Mouse (Mus musculus) heart, embryonic 15.5 days (tissue): ENCODE results near the gene Tenm2. TPM values are rescaled to one million over a fixed set of nuclear protein-coding genes. Genes with fewer than 3 reads are reported as not detected.

Experiments used
- ATAC-seq: fragments of 200-750 bp; cut with Nextera tagmentation; replicated peaks from 2 replicates; pipeline ENCODE4 v1.8.0; 2017; ENCODE audit warnings: low read depth, moderate TSS enrichment; ENCODE audit not compliant: insufficient number of reproducible peaks, insufficient read depth, low FRiP score
- H3K27ac ChIP-seq: fragments of 300-500 bp; sonication (generic); 2 replicates; pipeline ENCODE4 v1.5.1; 2015; ENCODE audit warnings: mild to moderate bottlenecking, inconsistent platforms
- H3K27me3 ChIP-seq: fragments of 300-500 bp; sonication (generic); 2 replicates; pipeline ENCODE4 v1.6.1; 2015; ENCODE audit warnings: inconsistent platforms
- H3K36me3 ChIP-seq: fragments of 300-500 bp; sonication (generic); 2 replicates; pipeline ENCODE4 v1.6.1; 2015; ENCODE audit warnings: mild to moderate bottlenecking, inconsistent platforms
- H3K4me1 ChIP-seq: fragments of 300-500 bp; sonication (generic); replicated peaks from 2 replicates; pipeline ENCODE4 v1.6.1; 2015; ENCODE audit warnings: inconsistent platforms
- H3K4me2 ChIP-seq: fragments of 300-500 bp; sonication (generic); 2 replicates; pipeline ENCODE4 v1.6.1; 2015; ENCODE audit warnings: inconsistent platforms, mild to moderate bottlenecking, moderate library complexity
- H3K4me3 ChIP-seq: fragments of 300-500 bp; sonication (generic); 2 replicates; pipeline ENCODE4 v1.5.1; 2015; ENCODE audit warnings: mild to moderate bottlenecking, inconsistent platforms
- H3K9ac ChIP-seq: fragments of 300-500 bp; sonication (generic); 2 replicates; pipeline ENCODE4 v1.6.1; 2015; ENCODE audit warnings: mild to moderate bottlenecking, inconsistent platforms
- H3K9me3 ChIP-seq: fragments of 300-500 bp; sonication (generic); replicated peaks from 2 replicates; pipeline ENCODE4 v1.6.1; 2016; ENCODE audit warnings: inconsistent platforms
- WGBS: fragments of 180-500 bp; shearing (Covaris S2); methylation state at CpG from one replicate; pipeline ENCODE4 v1.1.7; 2015; ENCODE audit warnings: mixed read lengths; 5-methylcytosine and 5-hydroxymethylcytosine counted together
- polyA plus RNA-seq: library from polyadenylated mRNA; unstranded; fragments of >200 nt; fragmentation: Nextera tagmentation; extraction: Ambion mirVana; gene quantifications from 2 replicates; pipeline ENCODE4 v1.2.1, GENCODE M21; 2015

Tenm2 gene
- polyA plus RNA-seq, 1 experiment from 2014 or later = 0.49 TPM

DNA sequence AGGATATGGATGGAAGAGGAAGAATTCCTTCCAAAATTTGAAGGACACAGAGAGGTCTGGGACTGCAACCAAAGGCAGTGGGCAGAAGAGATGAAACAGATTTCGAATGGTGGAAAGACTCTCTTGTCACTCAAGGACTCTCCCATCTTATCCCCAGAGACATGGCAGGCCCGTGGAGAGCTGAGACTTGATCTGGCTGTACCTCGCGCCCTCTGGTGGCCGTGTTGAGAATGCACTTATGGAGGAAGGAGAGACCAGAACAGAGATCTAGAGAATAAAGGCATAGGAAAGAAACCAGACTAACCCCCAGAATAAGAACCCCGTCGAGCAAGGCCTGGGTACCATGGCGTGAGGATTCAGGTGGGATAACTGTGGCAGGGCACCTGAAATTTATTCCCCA lies 709.4 kb downstream of the Tenm2 start:
- ATAC-seq = 0 out of 2 replicates have a peak, but pooled peaks have one; percentile 18
- Histone ChIP-seq H3K27ac (no peak overlapping the region), H3K9me3 (no peaks in the 10 kb centered on the region), H3K36me3 (no peaks in the 10 kb centered on the region), H3K27me3 (no peaks in the 10 kb centered on the region), H3K9ac (no peak overlapping the region), H3K4me2 (no peak overlapping the region), H3K4me3 (no peak overlapping the region), H3K4me1 (0 out of 2 replicates have a peak, but pooled peaks cover 4% of the 10 kb centered on the region)
- 8% methylated on average over 8 of the region's 8 CpGs for WGBS

GRCm38 (mm10) chr11:36512468-36512867 lies 723.3 kb downstream of the Tenm2 start:
- H3K9ac ChIP-seq = no peak overlapping the region
- WGBS = 36% methylated on average over 7 of the region's 7 CpGs

DNA sequence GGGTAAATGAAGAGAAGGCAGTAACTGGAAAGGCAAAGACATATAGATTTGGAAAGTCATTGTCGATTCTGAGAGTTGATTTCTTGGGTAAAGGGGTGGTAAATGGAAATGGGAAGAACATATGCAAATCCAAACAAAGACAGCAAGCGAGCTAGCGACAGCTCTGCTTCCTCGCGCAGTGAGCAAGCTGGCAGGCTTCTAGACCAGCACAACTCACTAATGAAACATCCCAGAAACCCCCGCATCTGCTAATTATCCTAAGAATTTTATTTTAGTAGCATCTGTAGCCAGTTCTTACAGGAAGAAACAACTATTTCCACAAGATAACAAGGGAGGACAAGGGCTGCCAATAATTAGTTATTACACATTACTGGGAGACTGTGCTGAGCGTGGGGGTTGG lies 727.5 kb downstream of the Tenm2 start:
- H3K9ac ChIP-seq = no peak overlapping the region
- H3K4me3 ChIP-seq = no peak overlapping the region
- no peak overlapping the region for H3K27ac ChIP-seq
- WGBS = 59% methylated on average over 7 of the region's 7 CpGs
- ATAC-seq = no peak
- no peaks in the 10 kb centered on the region for H3K36me3 ChIP-seq
- no peak overlapping the region for H3K4me2 ChIP-seq
- H3K27me3 ChIP-seq = no peaks in the 10 kb centered on the region
- H3K9me3 ChIP-seq = no peaks in the 10 kb centered on the region
- peaks cover 5% of the 10 kb centered on the region for H3K4me1 ChIP-seq

More at GRCm38 (mm10) chr11:36512468-36512867, 723.3 kb downstream of the Tenm2 start:
- Histone ChIP-seq H3K4me1 (no peaks in the 10 kb centered on the region), H3K27me3 (no peaks in the 10 kb centered on the region), H3K27ac (no peak overlapping the region), H3K36me3 (no peaks in the 10 kb centered on the region), H3K4me3 (no peak overlapping the region), H3K9me3 (no peaks in the 10 kb centered on the region), H3K4me2 (no peak overlapping the region)
- no peak for ATAC-seq

DNA sequence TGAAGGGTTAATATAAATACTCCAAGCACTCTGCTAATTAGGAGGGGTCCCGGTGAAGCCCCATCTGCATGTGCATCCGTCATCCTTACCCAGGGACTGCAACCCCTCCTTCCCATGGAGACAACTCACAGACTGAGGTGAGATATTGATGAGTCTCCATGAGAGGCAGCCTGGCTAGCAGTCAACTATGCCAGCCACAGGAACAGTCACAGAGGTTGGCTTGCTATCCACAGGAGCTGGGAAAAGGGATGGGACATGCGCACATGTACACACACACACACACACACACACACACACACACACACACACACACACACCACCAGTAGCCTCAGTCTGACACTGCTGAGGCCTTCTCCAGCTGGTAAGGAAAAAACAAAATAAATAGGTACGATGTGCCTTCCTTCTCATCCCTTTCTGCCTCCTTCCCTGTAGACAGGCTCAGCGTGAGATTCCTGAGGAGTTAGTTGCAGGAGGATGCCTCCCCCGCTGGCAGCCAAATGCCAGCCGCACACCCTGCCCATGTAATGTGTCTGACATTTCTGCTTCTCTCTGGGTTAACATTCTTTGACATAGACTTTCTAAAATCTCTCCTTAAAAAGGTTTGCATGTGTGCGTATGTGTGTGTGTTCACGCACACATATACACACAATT lies 740.7 kb downstream of the Tenm2 start:
- Histone ChIP-seq H3K4me1 (no peaks in the 10 kb centered on the region), H3K9ac (no peak overlapping the region), H3K4me2 (no peak overlapping the region), H3K4me3 (no peak overlapping the region), H3K36me3 (no peaks in the 10 kb centered on the region), H3K27me3 (no peaks in the 10 kb centered on the region), H3K27ac (no peak overlapping the region), H3K9me3 (no peaks in the 10 kb centered on the region)
- 69% methylated on average over 9 of the region's 9 CpGs for WGBS
- no peak for ATAC-seq

DNA sequence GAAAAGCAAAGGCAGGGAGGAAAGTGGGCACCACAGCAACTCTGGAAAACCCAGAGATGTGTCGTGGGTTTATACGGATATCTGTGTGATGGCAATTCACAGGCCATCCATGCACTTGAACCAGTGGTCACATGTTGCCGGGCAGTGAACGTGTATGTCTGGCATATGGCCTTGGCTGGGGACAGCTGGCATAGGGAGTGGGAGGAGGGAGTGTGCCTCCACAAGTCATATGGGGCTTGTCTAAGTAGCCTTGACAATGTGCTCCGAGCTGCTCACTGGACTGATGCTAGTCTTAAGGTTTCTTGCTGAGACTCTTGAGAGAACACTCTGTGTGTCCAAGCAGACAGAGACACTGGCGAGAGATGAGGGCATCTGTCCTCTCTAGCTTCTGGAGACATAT lies 743.5 kb downstream of the Tenm2 start:
- Histone ChIP-seq H3K36me3 (no peaks in the 10 kb centered on the region), H3K27ac (no peak overlapping the region), H3K4me3 (no peak overlapping the region), H3K9ac (no peak overlapping the region), H3K4me1 (no peaks in the 10 kb centered on the region), H3K9me3 (no peaks in the 10 kb centered on the region), H3K27me3 (no peaks in the 10 kb centered on the region), H3K4me2 (no peak overlapping the region)
- WGBS = 83% methylated on average over 6 of the region's 6 CpGs
- no peak for ATAC-seq

DNA sequence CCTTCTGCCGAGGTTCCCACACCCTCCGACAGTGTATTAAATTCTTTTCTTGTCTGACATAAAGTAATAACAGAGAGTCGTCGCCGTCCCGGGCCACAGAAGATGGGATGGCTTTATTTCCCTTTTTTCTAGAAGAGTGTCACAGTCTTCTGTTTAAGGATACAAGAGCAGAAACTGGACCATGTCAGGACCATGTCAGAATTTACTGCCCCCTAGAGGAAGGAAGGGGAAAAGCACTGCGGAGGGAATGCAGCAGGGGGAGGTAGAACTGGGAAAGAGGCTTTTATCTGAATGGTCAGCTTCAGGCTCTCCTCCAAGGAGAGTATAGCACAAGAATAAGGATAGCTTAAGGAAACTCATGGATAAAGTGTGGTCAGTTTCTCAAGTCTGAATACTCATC lies 745.7 kb downstream of the Tenm2 start:
- Histone ChIP-seq H3K9me3 (no peaks in the 10 kb centered on the region), H3K36me3 (no peaks in the 10 kb centered on the region), H3K9ac (no peak overlapping the region), H3K4me3 (no peak overlapping the region), H3K4me1 (peaks cover 3% of the 10 kb centered on the region; the same call in 1 of the 2 replicates), H3K4me2 (no peak overlapping the region), H3K27me3 (no peaks in the 10 kb centered on the region), H3K27ac (no peak overlapping the region)
- ATAC-seq = no peak
- WGBS = 61% methylated on average over 7 of the region's 7 CpGs

DNA sequence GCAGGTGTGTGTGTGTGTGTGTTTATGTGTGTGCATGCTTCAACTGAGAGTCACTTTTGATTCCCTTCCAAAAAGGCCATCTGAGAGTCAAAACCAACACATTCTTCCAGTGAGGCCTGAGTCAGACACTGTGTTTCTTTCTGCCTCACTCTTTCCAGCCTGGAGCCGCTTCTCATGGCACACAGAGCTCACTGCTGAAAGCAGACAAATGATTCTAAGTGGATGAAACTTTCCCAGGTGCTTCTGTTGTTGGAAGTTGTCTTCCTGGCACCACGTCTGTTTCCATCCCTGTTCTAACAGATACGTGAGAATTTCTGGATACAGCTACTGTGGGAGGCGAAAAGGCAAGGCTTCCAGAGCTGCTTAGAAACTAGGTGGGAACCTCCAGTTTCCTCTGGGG lies 747.1 kb downstream of the Tenm2 start:
- no peaks in the 10 kb centered on the region for H3K36me3 ChIP-seq
- WGBS = 63% methylated on average over 4 of the region's 4 CpGs
- H3K4me1 ChIP-seq = peaks cover 3% of the 10 kb centered on the region; the same call in 1 of the 2 replicates
- no peak overlapping the region for H3K27ac ChIP-seq
- H3K4me2 ChIP-seq = no peak overlapping the region
- no peaks in the 10 kb centered on the region for H3K9me3 ChIP-seq
- no peak overlapping the region for H3K4me3 ChIP-seq
- peaks cover 4% of the 10 kb centered on the region; the same call in 1 of the 2 replicates for H3K27me3 ChIP-seq
- ATAC-seq = no peak
- no peak overlapping the region for H3K9ac ChIP-seq

DNA sequence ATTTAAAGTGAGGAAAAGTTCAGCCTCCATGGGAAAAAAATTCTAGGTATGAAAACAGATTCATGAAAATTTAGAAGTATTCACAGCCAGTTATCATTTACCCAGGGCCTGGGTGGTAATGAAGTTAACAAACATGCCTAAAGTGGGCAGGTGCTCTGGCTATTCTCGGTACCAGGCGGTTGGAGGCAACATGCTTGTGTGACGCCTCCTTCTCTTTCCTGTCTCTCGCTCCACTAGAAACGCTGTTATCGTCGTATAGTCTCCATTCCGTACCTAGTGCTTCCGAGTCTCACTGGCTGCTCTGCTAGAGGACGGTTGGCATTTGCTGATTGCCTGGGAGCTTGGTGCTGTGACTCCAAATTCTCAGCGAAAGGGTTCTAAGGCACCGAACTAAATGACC lies 749.7 kb downstream of the Tenm2 start:
- H3K4me2 ChIP-seq = peak overlapping the region; percentile 44
- no peak for ATAC-seq
- WGBS = 27% methylated on average over 12 of the region's 12 CpGs

GRCm38 (mm10) chr11:36484466-36485069 lies 751.2 kb downstream of the Tenm2 start:
- WGBS = 61% methylated on average over 8 of the region's 8 CpGs
- ATAC-seq = no peak
- peaks cover 11% of the 10 kb centered on the region for H3K4me1 ChIP-seq

More for the DNA sequence above, 749.7 kb downstream of the Tenm2 start:
- Histone ChIP-seq H3K36me3 (no peaks in the 10 kb centered on the region), H3K9ac (no peak overlapping the region), H3K9me3 (no peaks in the 10 kb centered on the region), H3K27me3 (peaks cover 4% of the 10 kb centered on the region; the same call in 1 of the 2 replicates), H3K4me3 (peak overlapping the region; percentile 5; the same call in 1 of the 2 replicates), H3K4me1 (peaks cover 9% of the 10 kb centered on the region), H3K27ac (no peak overlapping the region)

DNA sequence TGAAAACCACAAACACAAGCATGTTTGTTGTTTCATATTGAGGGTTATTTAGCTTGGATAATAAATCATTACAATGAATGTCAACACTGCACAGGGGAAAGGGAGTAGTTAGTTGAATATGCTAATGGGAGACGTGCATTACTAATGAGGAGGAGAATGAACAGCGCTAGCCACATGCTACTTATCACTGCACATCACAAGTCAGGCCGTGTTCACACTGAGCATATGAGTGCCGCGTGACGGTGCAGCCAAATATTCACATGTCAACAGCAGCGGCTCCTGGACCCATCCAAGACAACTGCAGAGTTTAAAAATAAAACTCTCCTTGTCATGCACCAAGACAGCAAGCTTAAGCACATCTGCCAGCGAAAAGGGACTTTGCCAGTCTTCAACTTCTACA lies 753.6 kb downstream of the Tenm2 start:
- Histone ChIP-seq H3K9ac (no peak overlapping the region), H3K4me3 (no peak overlapping the region), H3K4me2 (0 out of 2 replicates have a peak overlapping the region, but pooled peaks have one; percentile 11), H3K9me3 (no peaks in the 10 kb centered on the region), H3K27me3 (peaks cover 4% of the 10 kb centered on the region; the same call in 1 of the 2 replicates), H3K27ac (peak overlapping the region; percentile 36), H3K36me3 (no peaks in the 10 kb centered on the region), H3K4me1 (peaks cover 11% of the 10 kb centered on the region)
- no peak for ATAC-seq
- 44% methylated on average over 8 of the region's 8 CpGs for WGBS

More at GRCm38 (mm10) chr11:36484466-36485069, 751.2 kb downstream of the Tenm2 start:
- H3K9ac ChIP-seq = no peak overlapping the region
- no peak overlapping the region for H3K27ac ChIP-seq
- H3K4me2 ChIP-seq = no peak overlapping the region
- no peaks in the 10 kb centered on the region for H3K9me3 ChIP-seq
- H3K4me3 ChIP-seq = no peak overlapping the region
- no peaks in the 10 kb centered on the region for H3K36me3 ChIP-seq
- H3K27me3 ChIP-seq = peaks cover 4% of the 10 kb centered on the region; the same call in 1 of the 2 replicates

- H3K9ac ChIP-seq = no peak overlapping the region
- H3K9me3 ChIP-seq = no peaks in the 10 kb centered on the region
- no peaks in the 10 kb centered on the region for H3K36me3 ChIP-seq
- no peak overlapping the region for H3K4me3 ChIP-seq
- H3K4me1 ChIP-seq = peaks cover 11% of the 10 kb centered on the region
- peaks cover 4% of the 10 kb centered on the region; the same call in 1 of the 2 replicates for H3K27me3 ChIP-seq
- no peak; the same call in 1 of the 2 replicates for ATAC-seq
- H3K4me2 ChIP-seq = 0 out of 2 replicates have a peak overlapping the region, but pooled peaks have one; percentile 11
- WGBS = 30% methylated on average over 7 of the region's 7 CpGs
- peak overlapping the region; percentile 45 for H3K27ac ChIP-seq
Measured at GRCm38 (mm10) chr11:36481524-36481923, 754.2 kb downstream of the Tenm2 start.
